Mouse (Mus musculus): ENCODE data around the gene Vwa3b. TPM values are rescaled to one million over a fixed set of nuclear protein-coding genes. Genes with fewer than 3 reads are reported as not detected.
A peak's percentile ranks its signal among the peaks of the same experiment; 100 is the strongest.
"Not testable (repeated sequence)": the region's sequence is repeated elsewhere in the genome, so short reads cannot be mapped to it uniquely, and the experiment has no call there.

The Vwa3b gene
- 10 to 100 TPM; 38.7 to 43.0 TPM for total RNA-seq (2021)
- long read RNA-seq, experiment 1, partial matches to known transcripts, result 2 of 8 reads
- long read RNA-seq, experiment 1, other reads (novel, unspliced or antisense), result 5 of 8 reads
- long read RNA-seq, experiment 2, partial matches to known transcripts, result 9 of 17 reads
- long read RNA-seq, experiment 2, other reads (novel, unspliced or antisense), result 8 of 17 reads

GRCm38 (mm10) chr1:37025962-37026686, at the start of gene Vwa3b:
Gene Vwa3b, plus strand, starts transcription at chr1:37026596.
- no peak for DNase-seq

GRCm38 (mm10) chr1:36976770-36977169, 49.6 kb upstream of the Vwa3b start:
- no peak for DNase-seq

- no peak for DNase-seq
These were observed 44.0 kb upstream of the Vwa3b start for GRCm38 (mm10) chr1:36982191-36982961.

GRCm38 (mm10) chr1:36983754-36984153, 42.6 kb upstream of the Vwa3b start:
- DNase-seq, result no peak

- DNase-seq, result no peak
These were observed 42.0 kb upstream of the Vwa3b start for GRCm38 (mm10) chr1:36984406-36984805.

- DNase-seq, result no peak
These were observed 40.5 kb upstream of the Vwa3b start for GRCm38 (mm10) chr1:36985896-36986295.

- DNase-seq, result no peak
These were observed 39.8 kb upstream of the Vwa3b start for GRCm38 (mm10) chr1:36986396-36987160.

- no peak for DNase-seq
These were observed 38.9 kb upstream of the Vwa3b start for GRCm38 (mm10) chr1:36987172-36988148.

GRCm38 (mm10) chr1:36988161-36988560, 38.2 kb upstream of the Vwa3b start:
- no peak for DNase-seq

GRCm38 (mm10) chr1:36988561-36988960, 37.8 kb upstream of the Vwa3b start:
- no peak for DNase-seq

- DNase-seq, result no peak
These were observed 32.1 kb upstream of the Vwa3b start for GRCm38 (mm10) chr1:36994296-36994695.

- no peak for DNase-seq
These were observed 30.6 kb upstream of the Vwa3b start for GRCm38 (mm10) chr1:36995760-36996159.

- peak; percentile 76 for DNase-seq
These were observed 29.7 kb upstream of the Vwa3b start for GRCm38 (mm10) chr1:36996561-36997213.

GRCm38 (mm10) chr1:37000307-37000706, 26.1 kb upstream of the Vwa3b start:
- no peak for DNase-seq

- no peak for DNase-seq
These were observed 24.6 kb upstream of the Vwa3b start for GRCm38 (mm10) chr1:37001636-37002315.

- no peak for DNase-seq
These were observed 23.9 kb upstream of the Vwa3b start for GRCm38 (mm10) chr1:37002316-37003008.

GRCm38 (mm10) chr1:37004533-37004932, 21.9 kb upstream of the Vwa3b start:
- peak; percentile 43 for DNase-seq

GRCm38 (mm10) chr1:37005036-37005435, 21.4 kb upstream of the Vwa3b start:
- no peak for DNase-seq

- not testable (repeated sequence) for DNase-seq
These were observed 19.9 kb upstream of the Vwa3b start for GRCm38 (mm10) chr1:37006529-37006928.

Data from gastrocnemius, postnatal 10 days (tissue).